Mouse (Mus musculus) layer of hippocampus, adult 9-11 months (tissue): ENCODE measurements at regions not wholly inside any gene's neighbourhood (a gene's known extent, or its start where the extent isn't known, plus 50 kb on each side); places are given as distances from the start of the nearest gene placed in this dataset.

Experiments used
- DNase-seq: peaks from one replicate; pipeline ENCODE4 v3.0.0; 2022

DNA sequence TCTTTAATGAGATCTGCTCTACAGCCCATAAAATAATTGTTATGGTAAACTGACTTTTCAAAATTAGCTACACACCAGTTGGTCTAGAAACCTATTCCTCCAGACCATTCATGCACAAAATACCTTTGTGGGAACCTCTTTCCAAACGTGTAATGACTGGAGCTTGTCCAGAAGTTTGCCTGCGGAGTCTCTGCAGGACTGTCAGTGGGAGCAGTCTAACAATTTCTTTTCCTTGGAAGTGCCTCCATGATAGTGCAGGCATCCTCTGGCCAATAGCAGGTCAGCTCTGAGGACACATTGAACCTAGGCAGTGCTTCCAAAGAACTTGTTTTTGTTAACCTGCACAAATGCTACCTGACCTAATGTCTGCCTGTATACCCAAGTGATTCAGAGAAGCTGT lies 932.3 kb downstream of the Pcdh9 start:
- no peak for DNase-seq

- DNase-seq = no peak
Observed at GRCm38 (mm10) chr14:92955485-92955884, 935.0 kb downstream of the Pcdh9 start.

DNA sequence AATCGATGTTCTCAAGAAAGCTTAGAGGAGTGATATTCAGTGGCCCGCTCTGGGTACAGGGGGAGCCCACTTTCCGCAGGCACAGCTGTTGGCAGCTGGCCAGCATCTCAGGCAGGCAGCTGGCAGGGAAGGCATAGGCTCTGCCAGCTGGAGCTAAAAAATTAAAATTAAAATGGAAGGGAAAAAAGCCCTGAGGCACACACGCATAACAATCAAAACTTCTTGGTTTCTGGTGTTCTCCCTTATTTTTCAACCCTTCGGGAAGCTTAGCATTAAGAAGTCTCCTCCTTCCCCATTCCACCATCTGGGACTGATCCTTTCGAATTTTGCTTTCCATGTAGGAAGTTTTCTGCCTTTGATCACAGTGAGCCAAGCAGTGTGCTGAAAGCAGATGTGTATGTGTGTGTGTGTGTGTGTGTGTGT lies 982.8 kb downstream of the Pcdh9 start:
- DNase-seq = peak; percentile 15

- no peak for DNase-seq
Observed at GRCm38 (mm10) chr14:92874548-92874947, 1015.9 kb downstream of the Pcdh9 start.

DNA sequence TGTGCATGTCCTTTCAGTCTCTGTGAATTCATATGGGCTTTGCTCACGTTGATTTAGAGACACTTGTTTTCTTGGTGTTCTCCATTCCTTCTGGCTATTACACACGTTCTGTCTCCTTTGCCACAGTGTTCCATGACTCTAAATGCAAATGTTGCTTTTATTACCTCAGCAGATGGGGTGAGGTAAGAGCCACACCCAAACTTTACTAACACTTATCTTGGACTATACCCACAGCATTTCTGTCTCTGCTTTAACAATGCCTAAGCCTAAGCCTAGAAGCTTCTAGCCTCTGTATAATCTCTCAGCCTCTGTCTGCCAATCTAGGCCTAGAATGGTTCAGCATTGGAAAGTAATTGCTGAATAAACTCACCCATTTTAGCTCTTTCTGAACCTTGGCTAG lies 1024.0 kb downstream of the Pcdh9 start:
- DNase-seq = no peak

DNA sequence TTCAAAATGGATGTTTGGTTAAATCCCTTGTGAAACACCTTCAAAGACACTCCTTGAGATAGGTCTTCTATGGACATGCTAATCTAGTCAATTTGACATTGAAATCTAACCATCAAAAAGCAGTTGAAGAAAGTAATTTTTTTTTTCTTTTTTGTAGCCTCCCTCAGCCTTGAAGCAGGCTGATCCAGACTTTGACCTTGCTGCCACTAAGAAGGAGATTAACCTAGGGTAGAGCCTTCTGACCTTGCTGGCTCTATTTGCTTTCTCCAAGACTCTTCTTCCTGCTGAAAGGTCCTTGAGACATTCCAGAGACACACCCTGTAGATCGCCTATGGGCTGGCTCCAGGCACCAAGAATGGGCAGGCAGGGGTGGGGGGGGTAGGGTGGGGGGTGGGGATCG lies 1027.5 kb downstream of the Pcdh9 start:
- DNase-seq = no peak

- no peak for DNase-seq
Observed at GRCm38 (mm10) chr14:92860723-92861122, 1029.8 kb downstream of the Pcdh9 start.

GRCm38 (mm10) chr14:92833646-92834045 lies 1056.8 kb downstream of the Pcdh9 start:
- DNase-seq = no peak

DNA sequence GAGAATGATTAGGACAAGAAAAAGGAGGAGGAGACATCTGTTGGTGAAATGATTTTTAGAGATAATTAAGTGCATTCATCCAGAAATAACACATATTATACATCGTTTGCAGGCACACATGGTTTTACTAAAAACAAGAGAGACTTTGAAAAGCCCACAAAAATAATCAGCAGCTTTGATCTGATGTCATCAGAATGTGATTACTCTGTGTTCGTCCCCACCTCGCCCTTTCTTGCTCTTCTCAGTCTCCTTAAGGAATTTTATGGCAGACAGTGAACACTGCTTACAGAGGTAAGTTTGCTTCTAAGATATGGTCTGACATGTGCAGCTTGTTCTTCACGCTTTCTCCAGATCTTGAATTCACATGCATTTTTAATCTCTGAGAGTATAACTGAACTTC lies 1061.3 kb downstream of the Pcdh9 start:
- no peak for DNase-seq

DNA sequence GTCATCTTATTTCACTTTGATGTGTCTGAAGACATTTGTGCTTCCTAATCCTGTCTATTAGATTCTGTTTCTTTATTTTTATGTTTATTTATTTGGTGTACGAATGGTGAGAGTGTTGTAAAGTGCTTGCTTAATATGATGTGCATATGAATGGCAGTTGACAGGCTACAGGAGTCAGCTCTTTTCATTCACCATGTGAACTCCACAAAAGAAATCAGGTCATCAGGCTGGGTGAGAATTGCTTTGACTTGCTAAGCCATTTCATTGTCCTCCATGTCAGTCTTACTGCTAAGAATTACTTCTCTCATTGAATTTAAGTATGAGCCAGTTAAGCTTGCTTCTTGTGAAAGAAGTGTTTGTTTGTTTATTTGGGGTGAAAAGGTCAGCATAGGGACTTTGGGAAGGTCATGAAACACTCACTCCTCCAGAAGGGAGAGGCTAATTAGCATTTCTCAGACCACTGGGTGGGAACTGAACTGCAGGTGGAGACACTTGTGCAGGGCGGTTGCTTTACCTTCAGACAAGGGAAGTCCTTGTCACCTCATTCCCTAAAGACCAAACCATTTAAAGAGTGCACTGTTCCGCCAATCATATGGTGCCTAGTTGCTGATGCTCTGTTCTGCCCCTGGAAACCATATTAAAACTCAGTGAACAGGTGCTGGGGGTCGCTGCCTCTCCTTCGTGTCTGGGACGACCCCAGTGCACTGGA lies 1063.7 kb downstream of the Pcdh9 start:
- DNase-seq = no peak

GRCm38 (mm10) chr14:92820061-92820460 lies 1070.4 kb downstream of the Pcdh9 start:
- DNase-seq = no peak
